Mouse (Mus musculus) cortical plate, adult 2 months (tissue): ENCODE data around the gene Nupr1. TPM values are rescaled to one million over a fixed set of nuclear protein-coding genes. Genes with fewer than 3 reads are reported as not detected.

Experiments used
- H3K27ac ChIP-seq: fragments of 200-500 bp; 2 replicates; pipeline ENCODE4 v1.5.1; 2012; ENCODE audit warnings: low read length, control low read depth, inconsistent platforms; ENCODE audit not compliant: insufficient read depth
- H3K4me1 ChIP-seq: fragments of 200-500 bp; 2 replicates; pipeline ENCODE4 v1.6.1; 2011; ENCODE audit warnings: low read length; ENCODE audit not compliant: control insufficient read depth, insufficient read depth
- H3K4me3 ChIP-seq: fragments of 200-500 bp; 2 replicates; pipeline ENCODE4 v1.5.1; 2011; ENCODE audit warnings: mild to moderate bottlenecking, low read length, control low read depth; ENCODE audit not compliant: insufficient read depth
- CTCF ChIP-seq: fragments of 200-500 bp; IDR thresholded peaks from 2 replicates; pipeline ENCODE4 v1.5.1; 2011; ENCODE audit warnings: mild to moderate bottlenecking, control low read depth, low read length; ENCODE audit not compliant: insufficient read depth; ENCODE audit errors: extremely low read depth
- POLR2A ChIP-seq: fragments of 200-500 bp; IDR thresholded peaks from 2 replicates; pipeline ENCODE4 v1.6.1; 2011; ENCODE audit warnings: mild to moderate bottlenecking, low read length, control low read depth; ENCODE audit not compliant: insufficient read depth; ENCODE audit errors: extremely low read depth
- polyA plus RNA-seq: library from polyadenylated mRNA; depleted of rRNA; stranded (reverse); fragments of >200 nt; gene quantifications from 2 replicates; pipeline ENCODE4 v1.2.3, GENCODE M21; 2012

The Nupr1 gene
- polyA plus RNA-seq, 1 experiment: 21.6 TPM

- H3K4me3 ChIP-seq: no peak overlapping the region
- H3K27ac ChIP-seq: no peak overlapping the region
- H3K4me1 ChIP-seq: no peaks in the 10 kb centered on the region
- TF ChIP-seq CTCF (no peak), POLR2A (no peak)
These were observed 36.9 kb upstream of the Nupr1 start for GRCm38 (mm10) chr7:126667495-126668090.

DNA sequence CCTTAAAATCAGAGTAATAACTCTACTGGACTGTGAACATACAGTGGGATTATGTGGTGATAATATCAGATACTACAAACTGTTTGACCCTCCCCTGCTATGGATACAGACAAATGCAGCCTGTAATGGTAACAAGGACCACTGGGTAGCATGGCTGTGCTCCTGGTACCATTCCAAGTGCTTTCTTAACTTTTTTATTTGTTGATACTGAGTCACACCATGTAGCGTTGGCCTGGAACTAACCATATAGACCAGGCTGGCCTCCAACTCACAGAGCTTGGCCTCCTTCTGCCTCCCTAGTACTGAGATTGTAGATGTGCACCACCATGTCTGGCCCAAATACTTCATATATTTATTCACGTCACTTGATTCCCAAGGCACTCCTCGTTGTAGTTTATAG lies 34.6 kb upstream of the Nupr1 start:
- Histone ChIP-seq H3K4me3 (no peak overlapping the region), H3K4me1 (no peaks in the 10 kb centered on the region), H3K27ac (no peak overlapping the region)
- TF ChIP-seq POLR2A: no peak
- TF ChIP-seq CTCF: no peak

DNA sequence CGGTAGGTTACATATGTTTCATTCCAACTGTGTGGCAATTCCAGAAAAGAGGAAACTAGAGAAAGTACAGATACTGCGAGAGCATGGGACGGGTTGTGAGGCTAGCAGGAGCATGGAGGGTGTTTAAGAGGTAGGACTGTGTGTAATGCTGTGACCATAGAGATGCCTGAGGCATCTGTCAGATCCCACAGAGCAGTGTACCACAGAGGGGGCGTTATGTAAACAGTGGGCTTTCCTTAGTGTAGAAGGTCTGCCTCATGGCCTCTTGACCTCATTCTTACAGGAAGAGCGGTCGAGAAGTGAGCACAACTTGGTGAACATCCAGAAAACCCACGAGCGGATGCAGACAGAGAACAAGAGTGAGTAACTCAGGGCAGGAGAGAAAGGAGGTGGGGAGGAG lies 33.0 kb upstream of the Nupr1 start:
- Histone ChIP-seq H3K4me3 (no peak overlapping the region), H3K4me1 (no peaks in the 10 kb centered on the region), H3K27ac (no peak overlapping the region)
- TF ChIP-seq CTCF: no peak
- TF ChIP-seq POLR2A: no peak

DNA sequence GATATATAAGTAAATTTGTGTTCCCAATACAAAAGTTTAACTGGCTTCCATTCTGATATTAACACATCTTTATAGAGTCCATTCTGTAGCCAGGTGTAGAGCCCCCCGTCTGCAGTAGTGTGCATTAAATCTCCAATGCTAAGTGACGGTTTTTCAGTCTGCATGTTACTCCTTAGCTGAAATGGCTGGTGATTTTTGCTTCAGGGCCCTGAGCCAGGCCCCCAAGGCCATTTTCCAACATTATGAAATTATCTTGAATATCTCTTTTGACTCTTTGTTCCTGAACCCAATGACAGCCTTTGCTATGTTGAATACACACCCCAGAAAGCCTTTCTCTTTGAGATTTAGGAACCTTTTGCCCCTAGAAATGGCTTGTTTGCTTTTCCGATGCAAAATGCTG lies 29.1 kb upstream of the Nupr1 start:
- H3K4me3 ChIP-seq: no peak overlapping the region
- no peak overlapping the region for H3K27ac ChIP-seq
- no peaks in the 10 kb centered on the region for H3K4me1 ChIP-seq
- TF ChIP-seq POLR2A (no peak), CTCF (no peak)

DNA sequence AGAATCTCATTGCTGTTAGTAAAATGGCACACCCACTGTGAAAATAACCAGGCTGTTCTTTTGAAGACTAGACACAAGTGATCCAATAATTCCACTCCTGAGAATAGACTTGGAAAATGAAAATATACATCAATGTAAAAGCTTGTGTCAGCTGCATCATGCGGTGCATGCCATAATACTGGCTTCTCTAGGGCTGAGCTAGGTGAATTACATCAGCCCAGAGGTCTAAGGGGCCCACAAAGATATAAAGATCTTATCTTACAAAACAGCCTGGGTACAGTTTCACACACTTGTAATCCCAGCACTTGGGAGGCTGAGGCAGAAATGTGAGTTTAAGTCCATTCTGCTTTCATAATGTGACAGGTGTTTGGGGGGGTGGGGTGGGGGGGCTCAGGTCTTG lies 26.9 kb upstream of the Nupr1 start:
- Histone ChIP-seq H3K4me3 (no peak overlapping the region), H3K4me1 (no peaks in the 10 kb centered on the region), H3K27ac (no peak overlapping the region)
- TF ChIP-seq POLR2A (no peak), CTCF (no peak)

- no peak overlapping the region for H3K4me3 ChIP-seq
- H3K27ac ChIP-seq: no peak overlapping the region
- TF ChIP-seq POLR2A (no peak), CTCF (no peak)
- H3K4me1 ChIP-seq: no peaks in the 10 kb centered on the region
These were observed 25.0 kb upstream of the Nupr1 start for GRCm38 (mm10) chr7:126655695-126656094.

GRCm38 (mm10) chr7:126653991-126654390 lies 23.3 kb upstream of the Nupr1 start:
- H3K4me3 ChIP-seq: no peak overlapping the region
- no peak for TF ChIP-seq CTCF
- no peak for TF ChIP-seq POLR2A
- no peaks in the 10 kb centered on the region for H3K4me1 ChIP-seq
- no peak overlapping the region for H3K27ac ChIP-seq

DNA sequence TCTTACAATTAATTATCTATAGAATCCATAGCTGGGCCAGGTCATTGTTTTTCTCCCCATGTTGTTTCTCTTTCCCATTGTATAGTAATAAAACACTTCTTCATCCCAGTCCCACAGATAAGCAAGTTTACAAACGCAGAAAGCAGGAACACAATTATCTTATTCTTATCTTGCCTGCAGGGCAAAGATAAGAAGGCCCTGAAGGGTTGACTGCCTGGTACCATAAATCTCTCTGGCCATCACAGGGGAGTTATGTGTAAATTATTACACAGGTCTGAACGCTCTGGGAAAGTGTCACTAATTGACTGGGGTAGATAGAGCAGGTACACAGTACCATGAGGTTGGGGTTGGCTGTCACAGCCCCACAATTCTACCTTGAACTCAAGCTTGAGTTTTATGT lies 20.2 kb upstream of the Nupr1 start:
- Histone ChIP-seq H3K27ac (no peak overlapping the region), H3K4me3 (no peak overlapping the region), H3K4me1 (no peaks in the 10 kb centered on the region)
- no peak for TF ChIP-seq CTCF
- TF ChIP-seq POLR2A: no peak

DNA sequence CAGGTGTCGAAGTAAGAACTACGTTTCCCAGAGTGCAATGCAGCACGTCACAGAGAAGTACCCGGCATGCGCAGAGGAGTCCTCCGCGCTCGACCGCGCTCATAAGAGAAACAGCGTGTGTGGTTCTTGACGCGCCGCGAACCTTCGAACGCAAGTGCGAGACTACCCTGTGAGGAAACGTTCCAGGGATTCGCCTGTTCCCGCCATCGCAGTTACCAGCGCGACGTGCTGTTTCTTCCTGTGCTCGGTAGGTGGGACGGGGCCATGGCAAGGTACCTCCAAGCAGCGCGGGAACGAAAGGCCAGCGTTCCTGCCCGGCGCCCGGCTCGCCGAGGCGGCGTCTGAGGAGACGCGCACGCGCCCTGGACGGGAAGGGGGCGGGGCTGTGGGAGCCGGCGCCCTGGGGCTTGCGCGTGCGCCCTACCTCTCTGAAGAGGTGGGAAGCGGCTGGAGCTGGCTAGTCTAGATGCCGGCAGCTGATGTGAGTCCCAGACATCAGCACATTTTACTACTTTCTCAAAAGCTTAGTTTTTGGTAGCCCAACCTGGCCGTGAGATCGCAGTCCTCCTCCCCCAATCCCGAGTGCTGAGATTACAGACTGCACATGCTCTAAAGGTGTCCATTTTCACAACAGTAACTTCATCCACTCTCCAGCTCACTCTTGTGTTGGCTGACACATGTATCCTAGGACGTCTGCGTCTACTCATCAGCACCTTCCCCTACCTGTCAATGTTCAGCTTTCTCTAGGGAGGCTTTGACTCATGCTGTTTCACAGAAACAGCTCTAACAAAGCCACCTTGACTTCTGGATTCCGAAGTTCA lies 18.8 kb upstream of the Nupr1 start, which contains the start of gene Sgf29:
Gene Sgf29 (plus strand): TSS at position 79 of the 821 bp plus-strand sequence.
- peak within 1 kb of the TSS; percentile 67 for H3K27ac ChIP-seq
- H3K4me1 ChIP-seq: no peaks in the 10 kb centered on the region
- peak within 1 kb of the TSS; percentile 59 for H3K4me3 ChIP-seq
- peak; percentile 96; the same call in 1 of the 2 replicates for TF ChIP-seq POLR2A
- no peak for TF ChIP-seq CTCF

GRCm38 (mm10) chr7:126648486-126648885 lies 17.8 kb upstream of the Nupr1 start:
- TF ChIP-seq POLR2A (no peak), CTCF (no peak)
- Histone ChIP-seq H3K4me1 (no peaks in the 10 kb centered on the region), H3K27ac (no peak overlapping the region), H3K4me3 (no peak overlapping the region; the same call in 1 of the 2 replicates)
